Mouse (Mus musculus): ENCODE data around the gene Trem3. TPM values are rescaled to one million over a fixed set of nuclear protein-coding genes. Genes with fewer than 3 reads are reported as not detected.

The Trem3 gene
- polyA plus RNA-seq (2014; fragmentation: Illumina TruSeq; extraction: RNeasy Lipid Tissue Mini Kit (QIAGEN cat#74804); ENCODE audit: low replicate concordance), result not detected

GRCm38 (mm10) chr17:48247221-48247928, at the start of gene Trem3:
Gene Trem3 (plus strand): TSS chr17:48247777.

GRCm38 (mm10) chr17:48232518-48232917, 15.1 kb upstream of the Trem3 start, which contains the start of gene Trem1:
Gene Trem1 (plus strand): TSS chr17:48232768.

GRCm38 (mm10) chr17:48263741-48264362, 16.3 kb downstream of the Trem3 start, which contains the start of gene Treml4:
Gene Treml4 (plus strand): TSS chr17:48264295.

GRCm38 (mm10) chr17:48299203-48299602, 51.6 kb downstream of the Trem3 start, which contains the start of gene Treml2:
Gene Treml2 (plus strand): TSS chr17:48299498.

Other genes starting within 250 kb of the Trem3 start
- gene 1700122O11Rik, start 209.5 kb upstream of the Trem3 start, polyA plus RNA-seq (2014; fragmentation: Illumina TruSeq; extraction: RNeasy Lipid Tissue Mini Kit (QIAGEN cat#74804); ENCODE audit: low replicate concordance), result not detected
- gene 1700067P10Rik, start 158.5 kb upstream of the Trem3 start, polyA plus RNA-seq (2014; fragmentation: Illumina TruSeq; extraction: RNeasy Lipid Tissue Mini Kit (QIAGEN cat#74804); ENCODE audit: low replicate concordance), result not detected
- gene 9830107B12Rik, start 101.5 kb upstream of the Trem3 start, polyA plus RNA-seq (2014; fragmentation: Illumina TruSeq; extraction: RNeasy Lipid Tissue Mini Kit (QIAGEN cat#74804); ENCODE audit: low replicate concordance), result 0.78 TPM
- gene A530064D06Rik, start 80.5 kb upstream of the Trem3 start, polyA plus RNA-seq (2014; fragmentation: Illumina TruSeq; extraction: RNeasy Lipid Tissue Mini Kit (QIAGEN cat#74804); ENCODE audit: low replicate concordance), result 1.9 TPM
- 0.67 TPM for gene Trem1, start 15.0 kb upstream of the Trem3 start, polyA plus RNA-seq (2014; fragmentation: Illumina TruSeq; extraction: RNeasy Lipid Tissue Mini Kit (QIAGEN cat#74804); ENCODE audit: low replicate concordance)
- 1.5 TPM for gene Treml4, start 16.5 kb downstream of the Trem3 start, polyA plus RNA-seq (2014; fragmentation: Illumina TruSeq; extraction: RNeasy Lipid Tissue Mini Kit (QIAGEN cat#74804); ENCODE audit: low replicate concordance)
- 0.37 TPM for gene Treml2, start 51.7 kb downstream of the Trem3 start, polyA plus RNA-seq (2014; fragmentation: Illumina TruSeq; extraction: RNeasy Lipid Tissue Mini Kit (QIAGEN cat#74804); ENCODE audit: low replicate concordance)
- 0.15 TPM for gene B430306N03Rik, start 68.4 kb downstream of the Trem3 start, polyA plus RNA-seq (2014; fragmentation: Illumina TruSeq; extraction: RNeasy Lipid Tissue Mini Kit (QIAGEN cat#74804); ENCODE audit: low replicate concordance)
- gene Trem2, start 98.6 kb downstream of the Trem3 start, polyA plus RNA-seq (2014; fragmentation: Illumina TruSeq; extraction: RNeasy Lipid Tissue Mini Kit (QIAGEN cat#74804); ENCODE audit: low replicate concordance), result not detected
- gene Treml1, start 112.1 kb downstream of the Trem3 start, polyA plus RNA-seq (2014; fragmentation: Illumina TruSeq; extraction: RNeasy Lipid Tissue Mini Kit (QIAGEN cat#74804); ENCODE audit: low replicate concordance), result not detected
- 17.0 TPM for gene Nfya, start 162.1 kb downstream of the Trem3 start, polyA plus RNA-seq (2014; fragmentation: Illumina TruSeq; extraction: RNeasy Lipid Tissue Mini Kit (QIAGEN cat#74804); ENCODE audit: low replicate concordance)
- 65.4 TPM for gene Oard1, start 162.2 kb downstream of the Trem3 start, polyA plus RNA-seq (2014; fragmentation: Illumina TruSeq; extraction: RNeasy Lipid Tissue Mini Kit (QIAGEN cat#74804); ENCODE audit: low replicate concordance)
- gene Apobec2, start 185.2 kb downstream of the Trem3 start, polyA plus RNA-seq (2014; fragmentation: Illumina TruSeq; extraction: RNeasy Lipid Tissue Mini Kit (QIAGEN cat#74804); ENCODE audit: low replicate concordance), result 0.59 TPM
- 0.11 TPM for gene Tspo2, start 203.7 kb downstream of the Trem3 start, polyA plus RNA-seq (2014; fragmentation: Illumina TruSeq; extraction: RNeasy Lipid Tissue Mini Kit (QIAGEN cat#74804); ENCODE audit: low replicate concordance)
- gene Unc5cl, start 207.1 kb downstream of the Trem3 start, polyA plus RNA-seq (2014; fragmentation: Illumina TruSeq; extraction: RNeasy Lipid Tissue Mini Kit (QIAGEN cat#74804); ENCODE audit: low replicate concordance), result 30.1 TPM

All from small intestine, adult 10 weeks (tissue).